8 mouse cellular contexts compared by ENCODE assay signal in the genomic region with DNA sequence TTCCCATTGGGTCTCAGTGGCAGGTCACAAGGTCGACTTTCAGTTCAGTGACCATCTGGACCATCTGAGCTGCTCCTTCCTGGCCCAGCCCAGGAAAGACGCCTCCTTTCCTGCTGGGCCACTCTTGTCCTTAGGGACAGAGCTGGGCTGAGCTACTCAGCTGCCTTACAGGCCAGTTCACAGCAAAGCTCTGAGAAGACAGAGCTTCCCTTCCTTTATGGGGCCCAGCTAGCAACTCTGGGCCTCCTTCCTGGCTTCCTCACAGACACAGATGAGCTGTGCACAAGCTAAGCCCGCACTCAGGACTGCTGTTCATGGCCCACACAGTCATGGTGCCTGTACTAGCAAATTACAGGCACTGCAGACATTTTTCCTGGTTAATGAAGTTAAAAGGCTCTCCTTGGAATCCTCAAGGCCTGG. TPM values are rescaled to one million over a fixed set of nuclear protein-coding genes. Genes with fewer than 3 reads are reported as not detected.
DNase-seq lines count a peak whose midpoint lies in the region; ATAC-seq and TF ChIP-seq lines count a peak whose summit lies in the region.

No protein-coding gene starts in this region.

- no peak for TF ChIP-seq EP300 in liver, postnatal 0 days (IDR thresholded peaks at IDR 0.05; ENCODE audit: low read depth)

- peak; percentile 43 for DNase-seq in gastrocnemius, postnatal 14 days
- DNase-seq in gastrocnemius, postnatal 10 days, result no peak
- no peak for DNase-seq in liver, postnatal 0 days
- DNase-seq in left cerebral cortex, postnatal 4 days, result no peak
- no peak for DNase-seq in cerebellum, postnatal 10 days
- DNase-seq in urinary bladder, postnatal 10 days (ENCODE audit: low spot score), result no peak

- no peak overlapping the region for H3K9ac ChIP-seq in forebrain, embryonic 13.5 days
- H3K9ac ChIP-seq in hindbrain, embryonic 13.5 days, result peak overlapping the region; percentile 43; the same call in 1 of the 2 replicates
- no peak overlapping the region for H3K9ac ChIP-seq in liver, postnatal 0 days (replicated peaks)

- no peaks in the 10 kb centered on the region for H3K27me3 ChIP-seq in forebrain, embryonic 13.5 days
- no peaks in the 10 kb centered on the region for H3K27me3 ChIP-seq in hindbrain, embryonic 13.5 days
- no peaks in the 10 kb centered on the region for H3K27me3 ChIP-seq in liver, postnatal 0 days (ENCODE audit: insufficient read depth, low read length)

- WGBS in forebrain, embryonic 13.5 days, result 48% methylated on average over 3 of the region's 3 CpGs
- WGBS in hindbrain, embryonic 13.5 days, result 38% methylated on average over 3 of the region's 3 CpGs
- 39% methylated on average over 3 of the region's 3 CpGs for WGBS in liver, postnatal 0 days (ENCODE audit: insufficient replicate concordance)

- no peak for TF ChIP-seq CTCF in liver, postnatal 0 days (IDR thresholded peaks at IDR 0.05; ENCODE audit: low read depth)

- ATAC-seq in forebrain, embryonic 13.5 days, result no peak
- no peak for ATAC-seq in hindbrain, embryonic 13.5 days (ENCODE audit: low FRiP score)
- no peak for ATAC-seq in liver, postnatal 0 days

- no peaks in the 10 kb centered on the region for H3K9me3 ChIP-seq in forebrain, embryonic 13.5 days (replicated peaks)
- no peaks in the 10 kb centered on the region for H3K9me3 ChIP-seq in hindbrain, embryonic 13.5 days
- H3K9me3 ChIP-seq in liver, postnatal 0 days (ENCODE audit: low read length), result no peaks in the 10 kb centered on the region

- H3K36me3 ChIP-seq in forebrain, embryonic 13.5 days (ENCODE audit: poor library complexity, severe bottlenecking), result no peaks in the 10 kb centered on the region
- peaks cover 12% of the 10 kb centered on the region for H3K36me3 ChIP-seq in hindbrain, embryonic 13.5 days
- H3K36me3 ChIP-seq in liver, postnatal 0 days (replicated peaks; ENCODE audit: insufficient read depth, low read length), result no peaks in the 10 kb centered on the region

- peak overlapping the region; percentile 41; the same call in 1 of the 2 replicates for H3K27ac ChIP-seq in forebrain, embryonic 13.5 days
- peak overlapping the region; percentile 87 for H3K27ac ChIP-seq in hindbrain, embryonic 13.5 days
- H3K27ac ChIP-seq in liver, postnatal 0 days (ENCODE audit: low read depth), result peak overlapping the region; percentile 13; the same call in 1 of the 2 replicates

- intact Hi-C loops in gastrocnemius, postnatal 14 days (cut with DNase I; ENCODE audit: low total_unique reads), result no loop called here
- intact Hi-C loops in left cerebral cortex, postnatal 4 days (cut with DNase I), result no loop called here

- H3K4me3 ChIP-seq in forebrain, embryonic 13.5 days, result no peak overlapping the region
- no peak overlapping the region for H3K4me3 ChIP-seq in hindbrain, embryonic 13.5 days
- no peak overlapping the region for H3K4me3 ChIP-seq in liver, postnatal 0 days (ENCODE audit: low read depth, low read length)

- H3K4me1 ChIP-seq in forebrain, embryonic 13.5 days, result peaks cover 24% of the 10 kb centered on the region
- peaks cover 31% of the 10 kb centered on the region for H3K4me1 ChIP-seq in hindbrain, embryonic 13.5 days (replicated peaks)
- H3K4me1 ChIP-seq in liver, postnatal 0 days (ENCODE audit: insufficient read depth), result peaks cover 23% of the 10 kb centered on the region

- no peak overlapping the region for H3K4me2 ChIP-seq in forebrain, embryonic 13.5 days
- H3K4me2 ChIP-seq in hindbrain, embryonic 13.5 days, result no peak overlapping the region
- no peak overlapping the region for H3K4me2 ChIP-seq in liver, postnatal 0 days (ENCODE audit: low read depth, low read length)

RNA-seq across cellular contexts. Expression of a gene that starts 34.6 kb away (rescaled TPM):
- not detected for total RNA-seq in gastrocnemius, postnatal 14 days (2021)
- total RNA-seq in gastrocnemius, postnatal 10 days (2021), result not detected
- polyA plus RNA-seq in forebrain, embryonic 13.5 days (2015; fragmentation: Nextera tagmentation; extraction: Ambion mirVana), result not detected in 2 replicates
- polyA plus RNA-seq in hindbrain, embryonic 13.5 days (2015; fragmentation: Nextera tagmentation; extraction: Ambion mirVana), result not detected in 2 replicates
- not detected in 2 replicates for polyA plus RNA-seq in liver, postnatal 0 days (2015; fragmentation: Nextera tagmentation; extraction: Ambion mirVana)
- not detected for total RNA-seq in left cerebral cortex, postnatal 4 days (2021)

Comparison
In these comparisons a context has a peak if more than half of its experiments do, and no peak if none do; other contexts are left out.
1. H3K27ac ChIP-seq: peak in every context shown above with its lines; median percentile 87 in hindbrain, embryonic 13.5 days; 41 in forebrain, embryonic 13.5 days; 13 in liver, postnatal 0 days.